Mouse (Mus musculus): ENCODE data around the gene Clcnka.

Gene Clcnka

GRCm38 (mm10) chr4:141421423-141421822 is 22.9 kb upstream of the Clcnka start:
- DNase-seq (ENCODE audit: low spot score in 2 of 2): peak in 1 of 2 experiments; percentile 37

GRCm38 (mm10) chr4:141420886-141421285 is 22.4 kb upstream of the Clcnka start:
- peak in 1 of 2 experiments; percentile 13 for DNase-seq (ENCODE audit: low spot score in 2 of 2)

DNA sequence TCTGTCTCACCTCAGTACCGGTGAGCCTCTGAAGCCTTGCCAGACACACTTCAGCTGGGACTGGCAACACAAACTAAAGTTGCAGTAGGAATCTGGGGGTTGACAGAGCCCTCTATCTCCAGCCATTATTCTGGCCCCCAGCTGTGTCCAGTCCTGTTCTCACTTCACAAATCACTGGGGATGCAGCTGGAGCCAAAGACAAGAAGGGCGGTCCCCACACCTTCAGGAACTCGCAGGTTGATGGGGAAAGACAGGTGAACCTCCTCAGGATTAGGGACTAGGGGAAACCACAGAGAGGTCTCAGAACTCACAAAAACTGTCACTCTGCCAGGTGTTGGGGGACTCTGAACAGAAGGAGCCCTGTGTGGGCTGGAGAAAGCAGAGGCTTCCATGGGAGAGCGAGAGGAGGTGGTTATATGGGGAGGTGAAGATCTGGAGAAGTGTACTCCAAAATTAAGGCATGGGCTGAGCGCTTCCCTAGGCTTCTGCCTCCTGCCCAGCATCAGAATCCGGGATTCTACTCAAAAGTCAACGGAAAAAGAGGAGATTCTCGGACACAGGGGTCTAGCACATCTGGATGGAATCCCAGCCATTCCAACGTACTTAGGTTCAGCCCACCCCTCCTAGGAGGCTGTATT is 21.8 kb upstream of the Clcnka start, which contains the start of gene Hspb7:
Hspb7 (plus strand) TSS at position 588 of the 638 bp plus-strand sequence.
- peak in 1 of 2 experiments; percentile 19 for DNase-seq (ENCODE audit: low spot score in 2 of 2)

DNA sequence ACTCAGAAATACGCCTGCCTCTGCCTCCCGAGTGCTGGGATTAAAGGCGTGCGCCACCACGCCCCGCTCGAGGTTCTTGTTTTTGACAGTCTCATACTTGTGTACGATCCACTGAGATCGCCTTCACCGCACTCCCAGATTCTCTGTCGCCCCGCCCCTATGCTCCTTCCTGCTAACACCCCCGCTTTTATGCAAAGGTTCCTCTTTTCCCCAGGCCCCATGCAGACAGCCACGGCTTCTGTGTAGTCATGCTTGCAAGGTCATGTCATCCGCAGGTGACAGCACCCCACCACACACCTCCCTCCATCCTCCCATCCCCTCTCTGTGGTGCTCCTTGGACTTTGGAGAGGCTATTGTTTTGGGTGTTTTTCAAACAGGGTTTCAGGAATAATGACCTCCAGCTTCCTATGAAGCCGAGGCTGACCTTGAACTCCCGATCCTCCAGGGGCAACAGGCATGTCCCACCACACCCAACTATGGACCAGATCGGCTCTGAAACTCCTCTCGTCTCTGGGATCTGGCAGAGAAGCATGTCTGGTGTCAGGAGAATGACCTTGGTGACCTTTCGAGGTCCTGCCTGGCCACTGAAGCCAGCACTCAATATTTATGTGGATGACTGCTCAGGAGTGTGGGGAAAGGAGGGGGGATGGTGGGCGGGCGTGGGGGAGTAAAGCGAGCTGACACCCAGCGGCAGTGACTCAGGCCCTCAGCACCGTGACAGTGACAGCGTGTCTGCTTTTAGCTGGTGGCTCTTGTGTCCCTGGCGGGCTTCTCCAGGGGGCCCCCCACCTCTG is 21.1 kb upstream of the Clcnka start:
- DNase-seq (ENCODE audit: low spot score in 2 of 2): peak in 1 of 2 experiments; percentile 29

DNA sequence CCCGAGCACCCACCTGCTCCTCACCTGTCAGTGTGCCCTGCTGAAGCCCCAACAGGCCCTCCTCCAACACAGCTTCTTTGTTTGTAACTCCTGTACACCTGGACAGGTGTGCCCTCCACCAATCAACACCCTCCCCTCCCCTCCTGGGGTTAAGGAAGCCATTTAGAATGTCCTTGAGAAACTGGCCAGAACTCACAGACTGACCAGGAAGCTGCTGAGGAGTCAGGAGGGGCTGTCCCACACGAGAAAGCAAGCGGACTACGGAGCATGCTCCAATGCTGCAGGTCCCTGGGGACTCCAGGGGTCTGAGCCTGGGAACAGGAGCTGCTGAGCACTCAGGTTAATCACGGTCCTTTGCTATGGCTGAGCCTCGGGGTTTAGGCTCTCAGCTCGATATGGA is 17.4 kb upstream of the Clcnka start, which contains the start of gene Clcnkb:
Clcnkb (minus strand) TSS at position 91 of the 400 bp plus-strand sequence.
- DNase-seq (ENCODE audit: low spot score in 2 of 2): peak in 1 of 2 experiments; percentile 9

GRCm38 (mm10) chr4:141411430-141411992 is 13.0 kb upstream of the Clcnka start:
- no peak for DNase-seq (ENCODE audit: low spot score in 2 of 2)

GRCm38 (mm10) chr4:141408577-141408976 is 10.1 kb upstream of the Clcnka start:
- no peak for DNase-seq (ENCODE audit: low spot score in 2 of 2)

- no peak for DNase-seq (ENCODE audit: low spot score in 2 of 2)
These were observed 8.2 kb upstream of the Clcnka start for GRCm38 (mm10) chr4:141406516-141407299.

DNA sequence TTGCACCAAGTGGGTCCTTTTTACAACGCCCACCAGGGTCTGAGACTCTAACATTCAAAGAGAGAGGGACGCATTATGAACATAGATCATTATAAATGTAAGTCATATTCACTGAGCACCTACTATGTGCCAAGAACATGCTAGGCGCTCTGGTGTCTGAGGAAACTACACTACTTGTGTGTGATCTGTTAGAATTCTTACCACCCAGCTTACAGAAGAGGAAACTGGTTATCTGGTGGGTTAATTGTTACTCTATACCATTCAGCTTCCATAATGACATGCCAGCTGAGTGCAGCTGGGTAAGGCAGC is 6.7 kb upstream of the Clcnka start:
- DNase-seq (ENCODE audit: low spot score in 2 of 2): no peak

GRCm38 (mm10) chr4:141404518-141405313 is 6.2 kb upstream of the Clcnka start:
- DNase-seq (ENCODE audit: low spot score in 2 of 2): peak; percentile 91 to 93

- DNase-seq (ENCODE audit: low spot score in 2 of 2): no peak
These were observed 1.6 kb upstream of the Clcnka start for GRCm38 (mm10) chr4:141400171-141400570.

DNA sequence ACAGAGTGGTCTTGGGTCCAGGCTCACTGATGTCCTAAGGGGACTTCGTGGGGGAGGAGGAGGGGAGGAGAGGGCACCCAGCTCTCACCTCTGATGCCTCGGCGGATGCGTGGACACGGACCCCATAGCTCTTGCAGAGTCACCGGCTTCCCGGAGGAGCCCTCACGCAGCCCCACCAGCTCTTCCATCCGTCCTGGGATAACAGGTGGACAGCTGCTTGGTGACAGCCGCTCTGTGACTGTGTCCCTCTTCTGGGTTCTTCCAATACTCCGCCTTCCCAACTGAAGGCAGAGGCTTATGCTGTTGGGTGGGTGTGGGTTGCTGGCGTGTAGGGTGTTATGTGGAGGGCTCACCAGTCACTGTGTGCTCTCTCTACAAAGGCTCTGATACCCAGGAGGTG is 663 bp downstream of the Clcnka start:
- no peak for DNase-seq (ENCODE audit: low spot score in 2 of 2)

- no peak for DNase-seq (ENCODE audit: low spot score in 2 of 2)
These were observed 3.8 kb downstream of the Clcnka start for GRCm38 (mm10) chr4:141394751-141395150.

DNA sequence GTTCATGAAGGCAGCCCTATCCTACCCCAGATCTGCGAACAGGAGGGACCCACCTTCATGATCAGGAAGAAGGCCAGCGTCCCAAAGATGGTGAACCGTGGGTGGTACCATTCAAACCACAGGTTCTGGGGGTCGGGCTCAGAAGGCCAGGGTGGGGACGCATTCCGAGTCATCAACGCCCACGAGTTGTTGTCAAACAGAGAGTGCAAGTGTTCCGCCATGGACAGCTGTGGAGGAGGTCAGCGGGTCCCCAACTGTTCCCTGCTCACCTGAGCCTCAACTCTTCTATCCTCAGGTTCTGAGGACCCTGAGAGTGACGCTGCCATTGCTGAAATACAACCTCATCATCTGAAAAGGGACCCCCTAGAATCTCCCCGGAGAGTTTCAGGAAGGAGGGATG is 7.2 kb downstream of the Clcnka start:
- no peak for DNase-seq (ENCODE audit: low spot score in 2 of 2)

GRCm38 (mm10) chr4:141389366-141390150 is 9.0 kb downstream of the Clcnka start:
- DNase-seq (ENCODE audit: low spot score in 2 of 2): no peak

DNA sequence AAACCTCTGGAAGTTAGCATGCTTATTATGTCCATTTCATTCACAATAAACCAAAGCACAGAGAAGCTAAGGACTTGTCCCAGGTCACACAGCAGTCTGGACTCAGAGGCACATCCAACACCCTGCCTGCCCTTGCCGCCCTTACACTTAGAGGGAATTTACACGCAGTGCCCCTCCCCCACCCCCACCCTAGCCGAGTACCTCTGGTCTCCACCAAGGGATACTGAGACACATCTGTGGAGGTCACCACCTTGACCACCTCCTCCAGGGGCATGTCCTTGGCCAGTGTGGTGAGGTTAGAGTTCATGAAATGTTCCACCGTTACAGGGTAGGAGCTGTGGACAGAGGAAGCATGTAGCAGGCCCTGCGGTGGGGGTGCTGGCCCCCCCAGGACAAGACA is 10.6 kb downstream of the Clcnka start:
- DNase-seq (ENCODE audit: low spot score in 2 of 2): no peak

GRCm38 (mm10) chr4:141387093-141387784 is 11.3 kb downstream of the Clcnka start:
- DNase-seq (ENCODE audit: low spot score in 2 of 2): peak; percentile 66 to 81

DNA sequence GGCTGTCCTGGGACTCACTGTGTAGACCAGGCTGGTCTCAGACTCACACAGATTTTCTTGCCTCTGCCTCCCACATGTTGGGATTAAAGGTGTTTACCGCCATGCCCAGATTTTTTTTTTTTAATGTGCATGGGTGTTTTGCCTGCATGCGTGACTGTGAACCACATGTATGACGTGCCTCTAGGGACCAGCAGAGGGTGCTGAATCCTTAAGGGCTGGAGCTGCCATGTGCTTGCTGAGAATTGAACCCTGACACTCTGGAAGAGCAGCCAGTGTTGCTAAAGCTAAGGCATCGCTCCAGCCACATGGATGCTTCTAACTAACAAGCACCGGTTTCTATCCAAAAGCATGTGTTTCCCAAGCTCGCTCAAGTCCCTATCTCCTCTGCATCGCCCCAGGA is 12.4 kb downstream of the Clcnka start:
- no peak for DNase-seq (ENCODE audit: low spot score in 2 of 2)

DNA sequence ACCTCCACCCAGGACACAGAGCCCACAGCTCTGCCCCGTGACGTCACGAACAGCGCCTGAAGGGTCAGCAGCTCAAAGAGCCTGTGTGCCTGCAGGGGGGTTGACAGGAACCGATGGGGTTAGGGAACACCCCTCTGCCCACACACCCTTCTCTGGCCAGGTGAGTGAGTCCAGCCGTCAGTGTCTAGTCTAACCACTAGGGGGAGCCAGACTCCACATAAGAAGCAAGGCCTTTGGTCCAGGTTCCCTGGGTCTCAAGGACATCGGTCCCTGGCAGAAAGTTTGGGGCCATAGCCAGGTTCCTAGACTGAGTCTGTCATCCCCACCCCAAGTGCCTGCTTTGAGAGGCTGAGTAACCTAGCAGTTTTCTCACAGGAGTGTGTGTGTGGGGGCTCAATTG is 13.2 kb downstream of the Clcnka start:
- no peak for DNase-seq (ENCODE audit: low spot score in 2 of 2)

DNA sequence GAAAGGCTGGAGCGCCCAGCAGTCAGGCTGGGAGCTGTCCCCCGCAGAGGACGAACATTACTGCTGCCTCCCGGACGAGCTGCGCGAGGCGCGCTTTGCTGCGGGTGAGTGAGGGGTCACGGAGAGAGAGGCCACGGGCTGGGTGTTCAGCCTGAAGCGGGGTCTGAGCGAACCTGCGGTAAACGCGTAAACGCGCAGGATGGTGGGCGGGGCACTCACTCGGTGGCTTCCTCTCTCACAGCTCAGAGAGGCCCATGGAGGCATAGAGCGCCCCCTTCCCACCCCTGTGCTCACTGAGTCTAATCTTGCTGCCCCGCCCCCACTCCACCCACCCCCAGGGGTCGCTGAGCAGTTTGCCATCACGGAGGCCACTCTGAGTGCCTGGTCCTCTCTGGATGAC is 16.1 kb downstream of the Clcnka start:
- no peak for DNase-seq (ENCODE audit: low spot score in 2 of 2)

Data from right cerebral cortex, postnatal 10 days (tissue).